Mouse (Mus musculus) megakaryocyte, embryonic 14.5 days (primary cell): ENCODE results near the gene Prpsap1.

Experiments
- FLI1 ChIP-seq: IDR thresholded peaks from 2 replicates; pipeline ENCODE4 v1.6.1; 2012; ENCODE audit warnings: low read length, inconsistent platforms, mixed read lengths
- GATA1 ChIP-seq: IDR thresholded peaks from 3 replicates; pipeline ENCODE4 v1.6.1; 2012; ENCODE audit warnings: mixed read lengths, low read length, inconsistent platforms, borderline replicate concordance

GRCm38 (mm10) chr11:116488207-116488606 lies 5.8 kb downstream of the Prpsap1 start:
- TF ChIP-seq FLI1 (no peak), GATA1 (no peak)
